Mouse (Mus musculus) heart, embryonic 14.5 days (tissue): ENCODE results near the gene Lgalsl. TPM values are rescaled to one million over a fixed set of nuclear protein-coding genes. Genes with fewer than 3 reads are reported as not detected.

Source experiments
- ATAC-seq: fragments of 200-750 bp; cut with Nextera tagmentation; 2 replicates; pipeline ENCODE4 v1.8.0; 2017; ENCODE audit warnings: low read depth, moderate TSS enrichment; ENCODE audit not compliant: insufficient number of reproducible peaks, insufficient read depth, low FRiP score
- H3K27ac ChIP-seq, 2 experiments: fragments of 200-500 bp in 1 of 2; fragments of 300-500 bp in 1 of 2; sonication (generic) in 1 of 2; replicated peaks in 1 of 2; 2 replicates each; pipeline ENCODE4 v1.5.1; 2012 to 2014; ENCODE audit warnings: low read depth in 2 of 2, low read length in 2 of 2, control low read depth in 1 of 2, mild to moderate bottlenecking in 1 of 2, mixed read lengths in 1 of 2; ENCODE audit not compliant: control insufficient read depth in 1 of 2, insufficient read depth in 1 of 2
- H3K27me3 ChIP-seq: fragments of 300-500 bp; sonication (generic); 2 replicates; pipeline ENCODE4 v1.6.1; 2014; ENCODE audit warnings: mild to moderate bottlenecking, low read length, control low read depth; ENCODE audit not compliant: control insufficient read depth, insufficient read depth
- H3K36me3 ChIP-seq: fragments of 300-500 bp; sonication (generic); 2 replicates; pipeline ENCODE4 v1.6.1; 2014; ENCODE audit warnings: mild to moderate bottlenecking, control low read depth, low read length, mixed read lengths; ENCODE audit not compliant: control insufficient read depth, insufficient read depth
- H3K4me1 ChIP-seq, 2 experiments: fragments of 200-500 bp in 1 of 2; fragments of 300-500 bp in 1 of 2; sonication (generic) in 1 of 2; 2 replicates each; pipeline ENCODE4 v1.6.1; 2012 to 2014; ENCODE audit warnings: low read length in 2 of 2, control low read depth in 1 of 2, mixed read lengths in 1 of 2; ENCODE audit not compliant: control insufficient read depth in 2 of 2, insufficient read depth in 2 of 2
- H3K4me2 ChIP-seq: fragments of 300-500 bp; sonication (generic); 2 replicates; pipeline ENCODE4 v1.6.1; 2014; ENCODE audit warnings: mild to moderate bottlenecking, low read length
- H3K4me3 ChIP-seq, 2 experiments: fragments of 200-500 bp in 1 of 2; fragments of 300-500 bp in 1 of 2; sonication (generic) in 1 of 2; 2 replicates each; pipeline ENCODE4 v1.5.1; 2012 to 2014; ENCODE audit warnings: low read length in 2 of 2, mild to moderate bottlenecking in 2 of 2, control low read depth in 1 of 2, low read depth in 1 of 2, moderate library complexity in 1 of 2; ENCODE audit not compliant: control insufficient read depth in 1 of 2, insufficient read depth in 1 of 2
- H3K9ac ChIP-seq: fragments of 300-500 bp; sonication (generic); 2 replicates; pipeline ENCODE4 v1.6.1; 2014; ENCODE audit warnings: mild to moderate bottlenecking, low read length
- H3K9me3 ChIP-seq: fragments of 300-500 bp; sonication (generic); 2 replicates; pipeline ENCODE4 v1.6.1; 2016; ENCODE audit warnings: low read length, control low read depth; ENCODE audit not compliant: control insufficient read depth
- WGBS: fragments of 180-500 bp; shearing (Covaris S2); extraction: QIAGEN DNeasy Blood & Tissue Kit; methylation state at CpG from one replicate; pipeline ENCODE4 v1.1.7; 2014; 5-methylcytosine and 5-hydroxymethylcytosine counted together
- polyA plus RNA-seq: library from polyadenylated mRNA; unstranded; fragments of >200 nt; fragmentation: Nextera tagmentation; extraction: Ambion mirVana; gene quantifications from 2 replicates; pipeline ENCODE4 v1.2.1, GENCODE M21; 2014

Lgalsl gene
- polyA plus RNA-seq, 1 experiment from 2014 or later: 37.5 TPM

- H3K9me3 ChIP-seq: no peaks in the 10 kb centered on the region
- WGBS: 72% methylated on average over 3 of the region's 3 CpGs
- ATAC-seq: no peak
- H3K36me3 ChIP-seq: no peaks in the 10 kb centered on the region
- no peak overlapping the region for H3K27ac ChIP-seq
- H3K27me3 ChIP-seq: no peaks in the 10 kb centered on the region
- H3K4me1 ChIP-seq: no peaks in the 10 kb centered on the region
- no peak overlapping the region for H3K4me3 ChIP-seq
- H3K4me2 ChIP-seq: no peak overlapping the region
- H3K9ac ChIP-seq: no peak overlapping the region
Observed at GRCm38 (mm10) chr11:20792667-20793066, 38.2 kb downstream of the Lgalsl start.

GRCm38 (mm10) chr11:20791334-20791733 lies 39.5 kb downstream of the Lgalsl start:
- H3K9me3 ChIP-seq: no peaks in the 10 kb centered on the region
- H3K9ac ChIP-seq: no peak overlapping the region
- H3K36me3 ChIP-seq: no peaks in the 10 kb centered on the region
- 73% methylated on average over 2 of the region's 2 CpGs for WGBS
- ATAC-seq: no peak
- no peak overlapping the region for H3K4me3 ChIP-seq
- H3K4me1 ChIP-seq: no peaks in the 10 kb centered on the region
- H3K27me3 ChIP-seq: no peaks in the 10 kb centered on the region
- no peak overlapping the region for H3K27ac ChIP-seq
- no peak overlapping the region for H3K4me2 ChIP-seq

GRCm38 (mm10) chr11:20789015-20789414 lies 41.8 kb downstream of the Lgalsl start:
- H3K4me2 ChIP-seq: no peak overlapping the region
- 67% methylated on average over 1 of the region's 1 CpGs for WGBS
- ATAC-seq: no peak
- no peaks in the 10 kb centered on the region for H3K36me3 ChIP-seq
- H3K4me3 ChIP-seq: no peak overlapping the region
- H3K27ac ChIP-seq: no peak overlapping the region
- no peak overlapping the region for H3K9ac ChIP-seq
- no peaks in the 10 kb centered on the region for H3K27me3 ChIP-seq
- H3K4me1 ChIP-seq: no peaks in the 10 kb centered on the region
- peaks cover 11% of the 10 kb centered on the region for H3K9me3 ChIP-seq

GRCm38 (mm10) chr11:20788070-20788469 lies 42.8 kb downstream of the Lgalsl start:
- Histone ChIP-seq H3K36me3 (no peaks in the 10 kb centered on the region), H3K9ac (no peak overlapping the region), H3K27me3 (no peaks in the 10 kb centered on the region), H3K27ac (no peak overlapping the region), H3K9me3 (peaks cover 11% of the 10 kb centered on the region), H3K4me3 (no peak overlapping the region), H3K4me1 (no peaks in the 10 kb centered on the region), H3K4me2 (no peak overlapping the region)
- ATAC-seq: no peak
- 70% methylated on average over 3 of the region's 3 CpGs for WGBS

- Histone ChIP-seq H3K4me1 (no peaks in the 10 kb centered on the region), H3K9me3 (peaks cover 11% of the 10 kb centered on the region), H3K27ac (no peak overlapping the region), H3K4me3 (no peak overlapping the region), H3K9ac (no peak overlapping the region), H3K27me3 (no peaks in the 10 kb centered on the region), H3K36me3 (no peaks in the 10 kb centered on the region), H3K4me2 (no peak overlapping the region)
- no peak for ATAC-seq
- WGBS: 75% methylated on average over 2 of the region's 2 CpGs
Observed at GRCm38 (mm10) chr11:20786191-20786590, 44.7 kb downstream of the Lgalsl start.

GRCm38 (mm10) chr11:20785186-20785585 lies 45.7 kb downstream of the Lgalsl start:
- WGBS: 77% methylated on average over 1 of the region's 1 CpGs
- Histone ChIP-seq H3K27ac (no peak overlapping the region), H3K36me3 (no peaks in the 10 kb centered on the region), H3K4me1 (no peaks in the 10 kb centered on the region), H3K9me3 (peaks cover 11% of the 10 kb centered on the region), H3K9ac (no peak overlapping the region), H3K4me3 (no peak overlapping the region), H3K27me3 (no peaks in the 10 kb centered on the region), H3K4me2 (no peak overlapping the region)
- ATAC-seq: no peak

GRCm38 (mm10) chr11:20784776-20785175 lies 46.1 kb downstream of the Lgalsl start:
- no peaks in the 10 kb centered on the region for H3K4me1 ChIP-seq
- H3K27ac ChIP-seq: no peak overlapping the region
- no peak overlapping the region for H3K4me2 ChIP-seq
- peaks cover 11% of the 10 kb centered on the region for H3K9me3 ChIP-seq
- H3K4me3 ChIP-seq: no peak overlapping the region
- ATAC-seq: no peak
- WGBS: 76% methylated on average over 6 of the region's 6 CpGs
- no peaks in the 10 kb centered on the region for H3K27me3 ChIP-seq
- no peak overlapping the region for H3K9ac ChIP-seq
- H3K36me3 ChIP-seq: no peaks in the 10 kb centered on the region

DNA sequence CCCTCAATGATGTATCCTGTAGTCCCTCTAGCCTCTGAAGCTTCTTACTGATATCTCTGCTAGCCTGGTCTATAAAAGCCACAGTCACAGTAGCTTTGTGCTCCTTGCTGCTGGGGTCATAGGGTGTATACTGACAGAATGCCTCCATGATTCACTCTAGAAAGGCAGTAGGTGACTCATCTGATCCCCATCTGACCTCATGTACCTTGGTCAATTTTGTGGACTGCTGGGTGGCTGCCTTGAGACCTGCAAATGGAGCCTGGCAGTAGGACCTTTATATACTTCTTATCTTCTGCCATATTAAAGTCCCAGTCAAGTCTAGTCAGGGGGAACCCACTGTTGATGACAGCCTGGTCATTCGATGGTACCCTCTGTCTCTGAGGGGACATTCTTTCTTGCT lies 47.4 kb downstream of the Lgalsl start:
- WGBS: 96% methylated on average over 1 of the region's 1 CpGs
- no peak for ATAC-seq
- Histone ChIP-seq H3K9me3 (peaks cover 11% of the 10 kb centered on the region), H3K4me1 (no peaks in the 10 kb centered on the region), H3K27ac (no peak overlapping the region), H3K4me3 (no peak overlapping the region), H3K4me2 (no peak overlapping the region), H3K36me3 (no peaks in the 10 kb centered on the region), H3K9ac (no peak overlapping the region), H3K27me3 (no peaks in the 10 kb centered on the region)
